Mouse (Mus musculus) spleen, adult 2 months (tissue): ENCODE results near the gene Rangap1. TPM values are rescaled to one million over a fixed set of nuclear protein-coding genes. Genes with fewer than 3 reads are reported as not detected.

Source experiments
- DNase-seq, 2 experiments: peaks; one replicate each; pipeline versions ENCODE4 v3.0.0 to v3.0.0-alpha.2; 2012 to 2021; ENCODE audit warnings: low spot score in 2 of 2, low read depth in 1 of 2
- H3K27ac ChIP-seq: fragments of 200-500 bp; 2 replicates; pipeline ENCODE4 v1.5.1; 2012; ENCODE audit warnings: low read length, inconsistent platforms; ENCODE audit not compliant: insufficient read depth
- H3K27me3 ChIP-seq: fragments of 200-500 bp; 2 replicates; pipeline ENCODE4 v1.6.1; 2012; ENCODE audit warnings: mild to moderate bottlenecking, moderate library complexity, low read length, inconsistent platforms; ENCODE audit not compliant: control insufficient read depth, insufficient read depth
- H3K36me3 ChIP-seq: fragments of 200-500 bp; 2 replicates; pipeline ENCODE4 v1.6.1; 2012; ENCODE audit warnings: mild to moderate bottlenecking, low read length, inconsistent platforms; ENCODE audit not compliant: control insufficient read depth, insufficient read depth
- H3K4me1 ChIP-seq: fragments of 200-500 bp; 2 replicates; pipeline ENCODE4 v1.6.1; 2011; ENCODE audit warnings: inconsistent platforms; ENCODE audit not compliant: control insufficient read depth, insufficient read depth, insufficient read length
- H3K4me3 ChIP-seq: fragments of 200-500 bp; 2 replicates; pipeline ENCODE4 v1.5.1; 2011; ENCODE audit warnings: mild to moderate bottlenecking, inconsistent platforms; ENCODE audit not compliant: insufficient read depth, insufficient read length; ENCODE audit errors: extremely low read depth
- CTCF ChIP-seq: fragments of 200-500 bp; IDR thresholded peaks from 2 replicates; pipeline ENCODE4 v1.5.1; 2011; ENCODE audit warnings: mild to moderate bottlenecking, inconsistent platforms; ENCODE audit not compliant: insufficient read depth, insufficient read length, insufficient replicate concordance; ENCODE audit errors: extremely low read depth
- POLR2A ChIP-seq: fragments of 200-500 bp; IDR thresholded peaks from 2 replicates; pipeline ENCODE4 v1.6.1; 2011; ENCODE audit warnings: low read depth, low read length, inconsistent platforms
- WGBS: fragments of 180-500 bp; shearing (Covaris S2); methylation state at CpG from one replicate; pipeline ENCODE4 v1.1.7; 2018; 5-methylcytosine and 5-hydroxymethylcytosine counted together
- polyA plus RNA-seq: library from polyadenylated mRNA; depleted of rRNA; stranded (reverse); fragments of >200 nt; gene quantifications from 2 replicates; pipeline ENCODE4 v1.2.3, GENCODE M21; 2012

Rangap1 gene
- polyA plus RNA-seq, 1 experiment: 26.6 TPM

DNA sequence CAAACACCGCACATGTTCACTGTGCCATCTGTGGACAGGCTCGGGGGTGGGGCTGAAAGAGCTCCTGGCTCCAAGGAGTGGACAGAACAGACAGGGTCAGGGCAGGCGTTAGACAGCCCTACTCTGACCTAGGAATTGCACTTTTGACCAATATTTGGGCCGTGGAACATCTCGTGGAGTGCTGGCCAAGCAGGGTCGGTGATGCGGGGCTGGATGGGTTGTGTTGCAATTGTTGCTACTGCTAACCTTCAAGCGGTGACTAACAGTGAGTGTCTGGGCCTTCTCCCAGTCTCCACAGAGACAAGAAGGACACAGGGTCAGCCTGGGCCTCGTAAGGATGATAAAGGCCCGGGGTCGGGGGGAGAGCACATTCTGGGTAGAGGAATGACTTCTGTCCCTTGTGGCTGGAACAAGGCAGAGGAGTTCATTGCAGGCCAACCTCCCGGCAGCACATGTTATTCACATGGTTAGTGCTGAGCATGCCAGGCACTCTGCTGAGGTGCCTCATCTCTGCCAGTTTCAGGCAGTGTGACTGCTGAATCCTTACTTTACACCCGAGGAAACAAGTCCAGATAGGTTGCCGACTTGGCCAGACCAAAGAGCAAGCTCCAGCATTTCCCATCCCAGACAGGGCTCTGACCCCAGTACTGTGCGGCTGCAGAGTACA is 29.3 kb upstream of the Rangap1 start:
- no peak overlapping the region for H3K27ac ChIP-seq
- no peaks in the 10 kb centered on the region for H3K4me1 ChIP-seq
- H3K36me3 ChIP-seq: peaks cover 33% of the 10 kb centered on the region
- DNase-seq: no peak
- TF ChIP-seq POLR2A (no peak), CTCF (no peak)
- H3K4me3 ChIP-seq: no peak overlapping the region
- H3K27me3 ChIP-seq: no peaks in the 10 kb centered on the region
- 92% methylated on average over 15 of the region's 15 CpGs for WGBS

- Histone ChIP-seq H3K27ac (no peak overlapping the region), H3K4me3 (no peak overlapping the region), H3K4me1 (no peaks in the 10 kb centered on the region), H3K36me3 (peaks cover 22% of the 10 kb centered on the region), H3K27me3 (no peaks in the 10 kb centered on the region)
- 95% methylated on average over 20 of the region's 20 CpGs for WGBS
- no peak for TF ChIP-seq CTCF
- no peak for TF ChIP-seq POLR2A
- no peak for DNase-seq
Measured at GRCm38 (mm10) chr15:81772431-81773120, 27.2 kb upstream of the Rangap1 start.

- WGBS: 84% methylated on average over 13 of the region's 13 CpGs
Measured at GRCm38 (mm10) chr15:81769037-81769436, 23.7 kb upstream of the Rangap1 start.

GRCm38 (mm10) chr15:81766439-81766838 is 21.1 kb upstream of the Rangap1 start:
- Histone ChIP-seq H3K36me3 (peaks cover 6% of the 10 kb centered on the region), H3K27ac (no peak overlapping the region), H3K4me1 (no peaks in the 10 kb centered on the region), H3K4me3 (no peak overlapping the region), H3K27me3 (no peaks in the 10 kb centered on the region)
- no peak for TF ChIP-seq CTCF
- TF ChIP-seq POLR2A: no peak
- 90% methylated on average over 5 of the region's 5 CpGs for WGBS
- no peak for DNase-seq

More at GRCm38 (mm10) chr15:81769037-81769436, 23.7 kb upstream of the Rangap1 start:
- DNase-seq: no peak
- TF ChIP-seq POLR2A (no peak), CTCF (no peak)
- H3K27me3 ChIP-seq: no peaks in the 10 kb centered on the region
- no peak overlapping the region for H3K4me3 ChIP-seq
- peaks cover 14% of the 10 kb centered on the region for H3K36me3 ChIP-seq
- H3K27ac ChIP-seq: no peak overlapping the region
- H3K4me1 ChIP-seq: no peaks in the 10 kb centered on the region

GRCm38 (mm10) chr15:81765651-81766050 is 20.3 kb upstream of the Rangap1 start:
- 59% methylated on average over 9 of the region's 9 CpGs for WGBS
- TF ChIP-seq CTCF (no peak), POLR2A (no peak)
- Histone ChIP-seq H3K36me3 (peaks cover 6% of the 10 kb centered on the region), H3K27me3 (no peaks in the 10 kb centered on the region), H3K4me1 (no peaks in the 10 kb centered on the region), H3K4me3 (no peak overlapping the region), H3K27ac (no peak overlapping the region)
- DNase-seq: no peak

GRCm38 (mm10) chr15:81764573-81764972 is 19.2 kb upstream of the Rangap1 start:
- WGBS: 90% methylated on average over 6 of the region's 6 CpGs
- Histone ChIP-seq H3K27me3 (no peaks in the 10 kb centered on the region), H3K4me3 (no peak overlapping the region), H3K27ac (no peak overlapping the region), H3K4me1 (no peaks in the 10 kb centered on the region), H3K36me3 (peaks cover 3% of the 10 kb centered on the region)
- DNase-seq: no peak
- TF ChIP-seq POLR2A: no peak
- no peak for TF ChIP-seq CTCF

- TF ChIP-seq CTCF (no peak), POLR2A (no peak)
- Histone ChIP-seq H3K4me3 (no peak overlapping the region), H3K27ac (no peak overlapping the region), H3K4me1 (no peaks in the 10 kb centered on the region), H3K36me3 (no peaks in the 10 kb centered on the region), H3K27me3 (no peaks in the 10 kb centered on the region)
- WGBS: 92% methylated on average over 3 of the region's 3 CpGs
- DNase-seq: no peak
Measured at GRCm38 (mm10) chr15:81761959-81762358, 16.6 kb upstream of the Rangap1 start.
